Mouse (Mus musculus) lung, adult 18-20 months (tissue): Measurements from ENCODE around the gene E330014E10Rik.
"Not testable (repeated sequence)": the region's sequence is repeated elsewhere in the genome, so short reads cannot be mapped to it uniquely, and the experiment has no call there.

Source experiments
- DNase-seq, 2 experiments: peaks; one replicate each; pipeline ENCODE4 v3.0.0; 2022; ENCODE audit warnings: mixed read lengths in 2 of 2

The E330014E10Rik gene

GRCm38 (mm10) chr5:95775690-95776089 is at the start of gene E330014E10Rik:
TSS of gene E330014E10Rik (plus strand) at chr5:95775990.
- not testable (repeated sequence) for DNase-seq

- DNase-seq, result not testable (repeated sequence)
These were observed 39.7 kb upstream of the E330014E10Rik start, which contains the start of gene Gm7978 for GRCm38 (mm10) chr5:95736073-95736472. TSS of gene Gm7978 (minus strand) at chr5:95736173.

- DNase-seq, result not testable (repeated sequence)
These were observed 34.1 kb upstream of the E330014E10Rik start, which contains the start of gene Gm7982 for GRCm38 (mm10) chr5:95741714-95742113. TSS of gene Gm7982 (plus strand) at chr5:95742014.

- DNase-seq, result peak in 1 of 2 experiments; percentile 3
These were observed 35.1 kb downstream of the E330014E10Rik start for GRCm38 (mm10) chr5:95810841-95811240.

- no peak for DNase-seq
These were observed 60.8 kb downstream of the E330014E10Rik start for GRCm38 (mm10) chr5:95836580-95836979.

- DNase-seq, result no peak
These were observed 78.2 kb downstream of the E330014E10Rik start for GRCm38 (mm10) chr5:95854030-95854429.
